In genomic region chr1:156718950-156719805, GRCm38 (mm10) we compare ENCODE assay signal across 8 mouse cellular contexts. TPM values are rescaled to one million over a fixed set of nuclear protein-coding genes. Genes with fewer than 3 reads are reported as not detected.
DNase-seq lines count a peak whose midpoint lies in the region; ATAC-seq and TF ChIP-seq lines count a peak whose summit lies in the region.

Gene Fam20b, minus strand, starts transcription at chr1:156719086.

- H3K4me1 ChIP-seq in embryonic facial prominence, embryonic 13.5 days: peaks cover 15% of the 10 kb centered on the region
- H3K4me1 ChIP-seq in heart, adult 2 months (ENCODE audit: control insufficient read depth, insufficient read depth, low read length): peaks cover 1% of the 10 kb centered on the region; the same call in 1 of the 2 replicates
- H3K4me1 ChIP-seq in limb, embryonic 13.5 days: peaks cover 10% of the 10 kb centered on the region
- H3K4me1 ChIP-seq in midbrain, embryonic 16.5 days (ENCODE audit: control insufficient read depth, insufficient read depth, low read length): peaks cover 12% of the 10 kb centered on the region

- peak; percentile 94 for DNase-seq in 3134 (ENCODE audit: extremely low read depth, insufficient read length, low spot score)
- peak; percentile 98 to 99 for DNase-seq in adrenal gland, postnatal 36 days
- DNase-seq in heart, adult 2 months: peak; percentile 97 to 98
- DNase-seq in kidney, adult 8-10 months: peak; percentile 95 to 97
- peak; percentile 96 to 97 for DNase-seq in spleen, postnatal 10 days (ENCODE audit: low spot score in 2 of 2)

- peak within 1 kb of the TSS; percentile 90 for H3K9ac ChIP-seq in embryonic facial prominence, embryonic 13.5 days
- peak within 1 kb of the TSS; percentile 77 for H3K9ac ChIP-seq in heart, adult 2 months (ENCODE audit: low read depth, low read length)
- H3K9ac ChIP-seq in limb, embryonic 13.5 days: peak within 1 kb of the TSS; percentile 83
- peak within 1 kb of the TSS; percentile 82 for H3K9ac ChIP-seq in midbrain, embryonic 16.5 days (ENCODE audit: low read depth, low read length)

- peak within 1 kb of the TSS; percentile 77 for H3K4me2 ChIP-seq in embryonic facial prominence, embryonic 13.5 days
- H3K4me2 ChIP-seq in limb, embryonic 13.5 days (replicated peaks): peak within 1 kb of the TSS; percentile 74
- peak within 1 kb of the TSS; percentile 73 for H3K4me2 ChIP-seq in midbrain, embryonic 16.5 days (ENCODE audit: low read length)

- 0 out of 2 replicates have a peak, but pooled peaks have one; percentile 34 for TF ChIP-seq EP300 in heart, adult 2 months (IDR thresholded peaks at IDR 0.05; ENCODE audit: insufficient read depth, low read depth, low read length)

- H3K79me2 ChIP-seq in heart, adult 2 months (replicated peaks; ENCODE audit: control insufficient read depth, insufficient read depth, low read length): peaks cover 2% of the 10 kb centered on the region

- 1% methylated on average over 41 of the region's 47 CpGs for WGBS in embryonic facial prominence, embryonic 13.5 days
- WGBS in heart, adult 2 months: 2% methylated on average over 43 of the region's 47 CpGs
- WGBS in limb, embryonic 13.5 days: under 1% methylated on average over 46 of the region's 47 CpGs
- under 1% methylated on average over 26 of the region's 47 CpGs for WGBS in midbrain, embryonic 16.5 days

- H3K27me3 ChIP-seq in embryonic facial prominence, embryonic 13.5 days: peaks cover 5% of the 10 kb centered on the region; the same call in 1 of the 2 replicates
- H3K27me3 ChIP-seq in heart, adult 2 months (ENCODE audit: control insufficient read depth, insufficient read depth, low read length): no peaks in the 10 kb centered on the region
- H3K27me3 ChIP-seq in limb, embryonic 13.5 days: peaks cover 8% of the 10 kb centered on the region; the same call in 1 of the 2 replicates
- 0 out of 2 replicates have a peak, but pooled peaks cover 3% of the 10 kb centered on the region for H3K27me3 ChIP-seq in midbrain, embryonic 16.5 days (ENCODE audit: control insufficient read depth, insufficient read depth, low read depth, low read length)

- intact Hi-C loops in heart, adult 2 months (cut with DNase I): loop anchor here (5.0 kb wide), 2 partner anchors 162 to 677 kb away; partner anchors contain the start of gene Abl2

- H3K27ac ChIP-seq in embryonic facial prominence, embryonic 13.5 days: peak within 1 kb of the TSS; percentile 85
- H3K27ac ChIP-seq in heart, adult 2 months: peak within 1 kb of the TSS; percentile 90
- peak within 1 kb of the TSS; percentile 69 for H3K27ac ChIP-seq in limb, embryonic 13.5 days
- H3K27ac ChIP-seq in midbrain, embryonic 16.5 days (ENCODE audit: low read length): peak within 1 kb of the TSS; percentile 95

- peak; percentile 96 for ATAC-seq in embryonic facial prominence, embryonic 13.5 days (ENCODE audit: insufficient number of reproducible peaks, insufficient read depth, low FRiP score, low TSS enrichment, low read depth)
- ATAC-seq in limb, embryonic 13.5 days (ENCODE audit: low FRiP score, low read depth): peak; percentile 97
- ATAC-seq in midbrain, embryonic 16.5 days: peak; percentile 96

- H3K4me3 ChIP-seq in embryonic facial prominence, embryonic 13.5 days: peak within 1 kb of the TSS; percentile 95
- H3K4me3 ChIP-seq in heart, adult 2 months: peak within 1 kb of the TSS; percentile 77
- H3K4me3 ChIP-seq in limb, embryonic 13.5 days: peak within 1 kb of the TSS; percentile 92
- peak within 1 kb of the TSS; percentile 94 for H3K4me3 ChIP-seq in midbrain, embryonic 16.5 days (ENCODE audit: low read depth, low read length)

- no peak for TF ChIP-seq CTCF in heart, adult 2 months (IDR thresholded peaks at IDR 0.05)

- no peaks in the 10 kb centered on the region for H3K9me3 ChIP-seq in embryonic facial prominence, embryonic 13.5 days
- no peaks in the 10 kb centered on the region for H3K9me3 ChIP-seq in limb, embryonic 13.5 days
- H3K9me3 ChIP-seq in midbrain, embryonic 16.5 days (replicated peaks; ENCODE audit: control insufficient read depth, low read length, poor library complexity, severe bottlenecking): no peaks in the 10 kb centered on the region

- no peaks in the 10 kb centered on the region; the same call in 1 of the 2 replicates for H3K36me3 ChIP-seq in embryonic facial prominence, embryonic 13.5 days
- H3K36me3 ChIP-seq in heart, adult 2 months (ENCODE audit: control insufficient read depth, insufficient read depth, low read length): no peaks in the 10 kb centered on the region
- peaks cover 12% of the 10 kb centered on the region for H3K36me3 ChIP-seq in limb, embryonic 13.5 days
- H3K36me3 ChIP-seq in midbrain, embryonic 16.5 days (ENCODE audit: control insufficient read depth, insufficient read depth, low read length): 0 out of 2 replicates have a peak, but pooled peaks cover 3% of the 10 kb centered on the region

- TF ChIP-seq POLR2A in heart, adult 2 months (IDR thresholded peaks at IDR 0.05; ENCODE audit: insufficient read depth, low read depth, low read length): peak; percentile 66; the same call in 1 of the 2 replicates

RNA-seq across cellular contexts. Expression of gene Fam20b, which starts in this region (rescaled TPM):
- total RNA-seq in adrenal gland, postnatal 36 days (2021): 10 to 100 TPM; 47.9 to 58.3 TPM
- 23.5 and 24.1 TPM in 2 replicates for polyA plus RNA-seq in embryonic facial prominence, embryonic 13.5 days (2015; fragmentation: Nextera tagmentation; extraction: Ambion mirVana)
- total RNA-seq in heart, adult 2 months (2021): 10 to 100 TPM; 53.5 to 62.8 TPM
- 24.6 and 47.2 TPM in 2 replicates for polyA plus RNA-seq in heart, adult 2 months (2012; rRNA removed)
- polyA plus RNA-seq in limb, embryonic 13.5 days (2015; fragmentation: Nextera tagmentation; extraction: Ambion mirVana): 24.3 and 27.7 TPM in 2 replicates
- polyA plus RNA-seq in midbrain, embryonic 16.5 days (2015; fragmentation: Nextera tagmentation; extraction: Ambion mirVana): 34.4 and 34.5 TPM in 2 replicates

Comparison
In these comparisons a context has a peak if more than half of its experiments do, and no peak if none do; other contexts are left out.
1. Peak in every context shown above with its lines: DNase-seq, ATAC-seq, H3K4me3 ChIP-seq and H3K27ac ChIP-seq.